Comparison of ENCODE assay signal across 8 mouse cellular contexts in genomic region chr8:87471603-87472270, GRCm38 (mm10). TPM values are rescaled to one million over a fixed set of nuclear protein-coding genes. Genes with fewer than 3 reads are reported as not detected.
DNase-seq lines count a peak whose midpoint lies in the region; ATAC-seq lines count a peak whose summit lies in the region.

No protein-coding gene starts in this region.

- H3K27ac ChIP-seq in heart, embryonic 14.5 days (replicated peaks in 1 of 2; ENCODE audit: control insufficient read depth in 1 of 2, insufficient read depth in 1 of 2, low read depth in 2 of 2, low read length in 2 of 2), result no peak overlapping the region
- peak overlapping the region; percentile 63 for H3K27ac ChIP-seq in forebrain, embryonic 13.5 days
- no peak overlapping the region for H3K27ac ChIP-seq in liver, embryonic 12.5 days

- intact Hi-C loops in heart, postnatal 10 days (cut with DNase I), result no loop called here

- DNase-seq in heart, postnatal 10 days, result no peak
- DNase-seq in brain, adult 2 months (ENCODE audit: low read depth, low spot score), result peak; percentile 28
- DNase-seq in adrenal gland, postnatal 36 days, result no peak
- DNase-seq in gastrocnemius, postnatal 25 days, result no peak

- H3K4me3 ChIP-seq in heart, embryonic 14.5 days (ENCODE audit: control insufficient read depth in 1 of 2, insufficient read depth in 1 of 2, low read depth in 1 of 2, low read length in 2 of 2), result peak overlapping the region in 1 of 2 experiments; percentile 61; a peak in 2 of 4 replicates
- peak overlapping the region; percentile 58 for H3K4me3 ChIP-seq in forebrain, embryonic 13.5 days
- H3K4me3 ChIP-seq in liver, embryonic 12.5 days, result peak overlapping the region; percentile 53

- no peaks in the 10 kb centered on the region for H3K36me3 ChIP-seq in heart, embryonic 14.5 days (ENCODE audit: control insufficient read depth, insufficient read depth, low read length)
- H3K36me3 ChIP-seq in forebrain, embryonic 13.5 days (ENCODE audit: poor library complexity, severe bottlenecking), result no peaks in the 10 kb centered on the region
- no peaks in the 10 kb centered on the region for H3K36me3 ChIP-seq in liver, embryonic 12.5 days

- H3K4me2 ChIP-seq in heart, embryonic 14.5 days (ENCODE audit: low read length), result peak overlapping the region; percentile 98
- peak overlapping the region; percentile 95 for H3K4me2 ChIP-seq in forebrain, embryonic 13.5 days
- peak overlapping the region; percentile 85 for H3K4me2 ChIP-seq in liver, embryonic 12.5 days

- no peak for ATAC-seq in heart, embryonic 14.5 days (ENCODE audit: insufficient number of reproducible peaks, insufficient read depth, low FRiP score, low read depth)
- peak; percentile 61 for ATAC-seq in forebrain, embryonic 13.5 days
- ATAC-seq in liver, embryonic 12.5 days, result no peak
- no peak for ATAC-seq in inflammation-experienced regulatory T-cells, adult 6 months

- no peaks in the 10 kb centered on the region for H3K9me3 ChIP-seq in heart, embryonic 14.5 days (ENCODE audit: control insufficient read depth, low read length)
- H3K9me3 ChIP-seq in forebrain, embryonic 13.5 days (replicated peaks), result no peaks in the 10 kb centered on the region
- no peaks in the 10 kb centered on the region for H3K9me3 ChIP-seq in liver, embryonic 12.5 days (replicated peaks)

- peaks cover 19 to 46% of the 10 kb centered on the region in 2 experiments; a peak in 3 of 4 replicates for H3K4me1 ChIP-seq in heart, embryonic 14.5 days (ENCODE audit: control insufficient read depth in 2 of 2, insufficient read depth in 2 of 2, low read length in 2 of 2)
- H3K4me1 ChIP-seq in forebrain, embryonic 13.5 days, result peaks cover 45% of the 10 kb centered on the region
- peaks cover 21% of the 10 kb centered on the region for H3K4me1 ChIP-seq in liver, embryonic 12.5 days

- H3K27me3 ChIP-seq in heart, embryonic 14.5 days (ENCODE audit: control insufficient read depth, insufficient read depth, low read length), result peaks cover 91% of the 10 kb centered on the region
- H3K27me3 ChIP-seq in forebrain, embryonic 13.5 days, result peaks cover 81% of the 10 kb centered on the region
- H3K27me3 ChIP-seq in liver, embryonic 12.5 days (replicated peaks), result peaks cover 95% of the 10 kb centered on the region

- 0 out of 2 replicates have a peak overlapping the region, but pooled peaks have one; percentile 34 for H3K9ac ChIP-seq in heart, embryonic 14.5 days (ENCODE audit: low read length)
- H3K9ac ChIP-seq in forebrain, embryonic 13.5 days, result peak overlapping the region; percentile 78
- H3K9ac ChIP-seq in liver, embryonic 12.5 days, result no peak overlapping the region

- 2% methylated on average over 36 of the region's 36 CpGs for WGBS in heart, embryonic 14.5 days
- WGBS in forebrain, embryonic 13.5 days, result 1% methylated on average over 34 of the region's 36 CpGs
- 3% methylated on average over 35 of the region's 36 CpGs for WGBS in liver, embryonic 12.5 days (ENCODE audit: insufficient replicate concordance)

RNA-seq across cellular contexts. Expression of gene Cbln1, which starts 0.7 kb away (rescaled TPM):
- polyA plus RNA-seq in heart, embryonic 14.5 days (2014; fragmentation: Nextera tagmentation; extraction: Ambion mirVana), result 0.18 TPM in 1 of 2 replicates, not detected in the other
- under 1 TPM; 0.15 to 0.19 TPM for total RNA-seq in heart, postnatal 10 days (2021)
- 7.0 and 7.9 TPM in 2 replicates for polyA plus RNA-seq in forebrain, embryonic 13.5 days (2015; fragmentation: Nextera tagmentation; extraction: Ambion mirVana)
- not detected in 2 replicates for polyA plus RNA-seq in liver, embryonic 12.5 days (2016; fragmentation: Nextera tagmentation; extraction: Ambion mirVana)
- not detected for polyA plus RNA-seq in inflammation-experienced regulatory T-cells, adult 6 months (2017; shearing (Covaris generic))
- 1 to 10 TPM in 1 of 2 experiments, not detected in 1; 1.4 TPM for total RNA-seq in adrenal gland, postnatal 36 days (2021)
- total RNA-seq in gastrocnemius, postnatal 25 days (2021), result under 1 TPM in 1 of 2 experiments, not detected in 1; 0.16 TPM
